Mouse (Mus musculus) kidney, adult 2 months (tissue): ENCODE data around the gene Cited2.
A peak's percentile ranks its signal among the peaks of the same experiment; 100 is the strongest.

Experiments used
- CTCF ChIP-seq: fragments of 200-500 bp; conservative IDR thresholded peaks from 2 replicates; pipeline ENCODE4 v1.5.1; 2011; ENCODE audit warnings: low read depth, mild to moderate bottlenecking, control low read depth, low read length, moderate library complexity, mixed read lengths; ENCODE audit not compliant: insufficient read depth, insufficient read length
- POLR2A ChIP-seq: fragments of 200-500 bp; IDR thresholded peaks from one replicate; pipeline ENCODE4 v1.6.1; 2011; ENCODE audit warnings: low read depth, low read length, control low read depth

GRCm38 (mm10) chr10:17722158-17722557 is 860 bp upstream of the Cited2 start:
- peak; percentile 33 for TF ChIP-seq CTCF
- TF ChIP-seq POLR2A = peak; percentile 48
